Mouse (Mus musculus) myocyte (in vitro differentiated cells): Measurements from ENCODE around the gene Pappa. TPM values are rescaled to one million over a fixed set of nuclear protein-coding genes. Genes with fewer than 3 reads are reported as not detected.

ENCODE experiments used
- H3K27me3 ChIP-seq: one replicate; pipeline ENCODE4 v1.6.1; 2011; ENCODE audit not compliant: control insufficient read depth, insufficient read depth, insufficient read length
- H3K36me3 ChIP-seq: one replicate; pipeline ENCODE4 v1.6.1; 2011; ENCODE audit not compliant: control insufficient read depth, insufficient read depth
- H3K4me2 ChIP-seq: one replicate; pipeline ENCODE4 v1.6.1; 2011; ENCODE audit warnings: low read depth, control low read depth
- H3K4me3 ChIP-seq: one replicate; pipeline ENCODE4 v1.5.1; 2011; ENCODE audit warnings: mild to moderate bottlenecking, control low read depth, moderate library complexity
- H3K79me2 ChIP-seq: one replicate; pipeline ENCODE4 v1.6.1; 2011; ENCODE audit not compliant: control insufficient read depth, insufficient read depth
- H3ac ChIP-seq: one replicate; pipeline ENCODE4 v1.6.1; 2011; ENCODE audit not compliant: control insufficient read depth, insufficient read length
- CEBPB ChIP-seq: IDR thresholded peaks from 2 replicates; pipeline ENCODE4 v1.6.1; 2011; ENCODE audit warnings: mild to moderate bottlenecking, moderate library complexity; ENCODE audit not compliant: poor library complexity, insufficient read depth, severe bottlenecking
- E2F4 ChIP-seq: IDR thresholded peaks from one replicate; pipeline ENCODE4 v1.6.1; 2011; ENCODE audit warnings: mild to moderate bottlenecking, control low read depth, moderate library complexity; ENCODE audit not compliant: insufficient read depth
- MAX ChIP-seq: IDR thresholded peaks from one replicate; pipeline ENCODE4 v1.6.1; 2011; ENCODE audit warnings: low read depth, mild to moderate bottlenecking, control low read depth
- MYOD1 ChIP-seq, 3 experiments: IDR thresholded peaks; one replicate each; pipeline ENCODE4 v1.6.1; 2011; ENCODE audit warnings: control low read depth in 2 of 3, low read depth in 2 of 3, mild to moderate bottlenecking in 2 of 3, moderate library complexity in 1 of 3; ENCODE audit not compliant: insufficient read length in 2 of 3, control insufficient read depth in 1 of 3
- MYOG ChIP-seq, 3 experiments: IDR thresholded peaks; one replicate each; pipeline ENCODE4 v1.6.1; 2011; ENCODE audit warnings: control low read depth in 2 of 3, low read depth in 2 of 3, mild to moderate bottlenecking in 2 of 3; ENCODE audit not compliant: insufficient read length in 2 of 3, control insufficient read depth in 1 of 3, insufficient read depth in 1 of 3
- POLR2A ChIP-seq: IDR thresholded peaks from one replicate; pipeline ENCODE4 v1.6.1; 2011; ENCODE audit warnings: low read depth, mild to moderate bottlenecking, control low read depth, moderate library complexity; ENCODE audit not compliant: insufficient read length
- POLR2AphosphoS2 ChIP-seq: IDR thresholded peaks from one replicate; pipeline ENCODE4 v1.6.1; 2011; ENCODE audit warnings: low read depth, control low read depth; ENCODE audit not compliant: insufficient read length
- REST ChIP-seq: IDR thresholded peaks from one replicate; pipeline ENCODE4 v1.6.1; 2011; ENCODE audit warnings: mild to moderate bottlenecking, control low read depth, moderate library complexity; ENCODE audit not compliant: insufficient read depth, insufficient read length
- SRF ChIP-seq: IDR thresholded peaks from one replicate; pipeline ENCODE4 v1.6.1; 2011; ENCODE audit warnings: low read depth; ENCODE audit not compliant: control insufficient read depth, insufficient read length
- TCF12 ChIP-seq: IDR thresholded peaks from one replicate; pipeline ENCODE4 v1.6.1; 2011; ENCODE audit warnings: mild to moderate bottlenecking, control low read depth; ENCODE audit not compliant: poor library complexity, insufficient read depth, severe bottlenecking
- TCF3 ChIP-seq: IDR thresholded peaks from one replicate; pipeline ENCODE4 v1.6.1; 2011; ENCODE audit warnings: low read depth, control low read depth; ENCODE audit not compliant: insufficient read length
- USF1 ChIP-seq: IDR thresholded peaks from one replicate; pipeline ENCODE4 v1.6.1; 2011; ENCODE audit warnings: low read depth, mild to moderate bottlenecking, control low read depth, moderate library complexity
- polyA plus RNA-seq: library from polyadenylated mRNA; unstranded; fragments of >200 nt; fragmentation: generic; extraction: Trizol; gene quantifications from one replicate; pipeline ENCODE4 v1.2.1, GENCODE M21; 2012; ENCODE audit warnings: missing spikeins

Gene Pappa
- polyA plus RNA-seq, 1 experiment: 0.12 TPM

GRCm38 (mm10) chr4:65126451-65127290 lies 2.7 kb downstream of the Pappa start:
- Histone ChIP-seq H3K36me3 (no peaks in the 10 kb centered on the region), H3K4me2 (peak overlapping the region; percentile 75), H3K4me3 (peak overlapping the region; percentile 27), H3ac (no peak overlapping the region), H3K79me2 (no peaks in the 10 kb centered on the region), H3K27me3 (no peaks in the 10 kb centered on the region)
- TF ChIP-seq SRF: no peak
- TF ChIP-seq CEBPB: no peak
- TF ChIP-seq REST: no peak
- TF ChIP-seq POLR2A: no peak
- TF ChIP-seq E2F4: no peak
- no peak for TF ChIP-seq TCF12
- no peak for TF ChIP-seq MYOG (IDR thresholded peaks at IDR 0.05; ENCODE audit: control insufficient read depth in 1 of 3, insufficient read depth in 1 of 3, insufficient read length in 2 of 3, low read depth in 2 of 3)
- no peak for TF ChIP-seq MYOD1 (IDR thresholded peaks at IDR 0.05; ENCODE audit: control insufficient read depth in 1 of 3, insufficient read length in 2 of 3, low read depth in 2 of 3)
- TF ChIP-seq TCF3: no peak
- no peak for TF ChIP-seq USF1
- no peak for TF ChIP-seq MAX
- TF ChIP-seq POLR2AphosphoS2: no peak

- Histone ChIP-seq H3K4me3 (no peak overlapping the region), H3K4me2 (no peak overlapping the region), H3K36me3 (no peaks in the 10 kb centered on the region), H3ac (no peak overlapping the region), H3K79me2 (no peaks in the 10 kb centered on the region), H3K27me3 (no peaks in the 10 kb centered on the region)
- no peak for TF ChIP-seq CEBPB
- no peak for TF ChIP-seq POLR2A
- TF ChIP-seq SRF: no peak
- TF ChIP-seq MAX: no peak
- no peak for TF ChIP-seq TCF3
- no peak for TF ChIP-seq POLR2AphosphoS2
- no peak for TF ChIP-seq USF1
- TF ChIP-seq E2F4: no peak
- TF ChIP-seq MYOG (IDR thresholded peaks at IDR 0.05; ENCODE audit: control insufficient read depth in 1 of 3, insufficient read depth in 1 of 3, insufficient read length in 2 of 3, low read depth in 2 of 3): no peak
- no peak for TF ChIP-seq MYOD1 (IDR thresholded peaks at IDR 0.05; ENCODE audit: control insufficient read depth in 1 of 3, insufficient read length in 2 of 3, low read depth in 2 of 3)
- TF ChIP-seq REST: no peak
- no peak for TF ChIP-seq TCF12
Observed at GRCm38 (mm10) chr4:65127291-65127590, 3.3 kb downstream of the Pappa start.

GRCm38 (mm10) chr4:65132657-65133056 lies 8.7 kb downstream of the Pappa start:
- no peaks in the 10 kb centered on the region for H3K27me3 ChIP-seq
- TF ChIP-seq MYOG (IDR thresholded peaks at IDR 0.05; ENCODE audit: control insufficient read depth in 1 of 3, insufficient read depth in 1 of 3, insufficient read length in 2 of 3, low read depth in 2 of 3): no peak
- no peak for TF ChIP-seq TCF12
- no peak for TF ChIP-seq MYOD1 (IDR thresholded peaks at IDR 0.05; ENCODE audit: control insufficient read depth in 1 of 3, insufficient read length in 2 of 3, low read depth in 2 of 3)
- H3ac ChIP-seq: no peak overlapping the region

GRCm38 (mm10) chr4:65134358-65134757 lies 10.4 kb downstream of the Pappa start:
- TF ChIP-seq CEBPB (no peak), REST (no peak), SRF (no peak), POLR2AphosphoS2 (no peak), E2F4 (no peak), TCF12 (no peak), MYOG (IDR thresholded peaks at IDR 0.05; ENCODE audit: control insufficient read depth in 1 of 3, insufficient read depth in 1 of 3, insufficient read length in 2 of 3, low read depth in 2 of 3) (no peak)
- Histone ChIP-seq H3ac (no peak overlapping the region), H3K4me3 (no peak overlapping the region), H3K36me3 (no peaks in the 10 kb centered on the region), H3K79me2 (no peaks in the 10 kb centered on the region), H3K27me3 (no peaks in the 10 kb centered on the region), H3K4me2 (no peak overlapping the region)

More at GRCm38 (mm10) chr4:65132657-65133056, 8.7 kb downstream of the Pappa start:
- H3K4me2 ChIP-seq: no peak overlapping the region
- H3K79me2 ChIP-seq: no peaks in the 10 kb centered on the region
- no peak overlapping the region for H3K4me3 ChIP-seq
- no peaks in the 10 kb centered on the region for H3K36me3 ChIP-seq

GRCm38 (mm10) chr4:65135109-65135508 lies 11.1 kb downstream of the Pappa start:
- no peaks in the 10 kb centered on the region for H3K27me3 ChIP-seq
- no peak overlapping the region for H3K4me3 ChIP-seq
- TF ChIP-seq REST: no peak
- TF ChIP-seq TCF3: no peak
- TF ChIP-seq USF1: no peak
- no peak for TF ChIP-seq E2F4
- no peak for TF ChIP-seq POLR2A
- TF ChIP-seq MYOD1 (IDR thresholded peaks at IDR 0.05; ENCODE audit: control insufficient read depth in 1 of 3, insufficient read length in 2 of 3, low read depth in 2 of 3): no peak
- no peak for TF ChIP-seq MYOG (IDR thresholded peaks at IDR 0.05; ENCODE audit: control insufficient read depth in 1 of 3, insufficient read depth in 1 of 3, insufficient read length in 2 of 3, low read depth in 2 of 3)
- no peak for TF ChIP-seq MAX
- TF ChIP-seq POLR2AphosphoS2: no peak
- no peak for TF ChIP-seq TCF12
- TF ChIP-seq SRF: no peak
- TF ChIP-seq CEBPB: no peak
- no peaks in the 10 kb centered on the region for H3K79me2 ChIP-seq
- no peaks in the 10 kb centered on the region for H3K36me3 ChIP-seq
- H3ac ChIP-seq: no peak overlapping the region
- no peak overlapping the region for H3K4me2 ChIP-seq
